Mouse (Mus musculus): ENCODE data around the gene Stx1b. TPM values are rescaled to one million over a fixed set of nuclear protein-coding genes. Genes with fewer than 3 reads are reported as not detected.

The Stx1b gene
- total and polyA plus RNA-seq, 3 experiments = 0.15 to 0.56 TPM; not detected in 1

- DNase-seq (ENCODE audit: low read depth, low spot score) = no peak
- Histone ChIP-seq H3K9ac (ENCODE audit: control insufficient read depth, low read depth, low read length, poor library complexity, severe bottlenecking) (peak overlapping the region; percentile 78), H3K4me3 (ENCODE audit: control insufficient read depth in 1 of 2, insufficient read depth in 1 of 2, low read depth in 2 of 2, low read length in 2 of 2) (peak overlapping the region; percentile 9 to 64), H3K4me1 (ENCODE audit: control insufficient read depth in 1 of 2, insufficient read depth in 2 of 2, low read length in 2 of 2) (peaks cover 8 to 38% of the 10 kb centered on the region in 2 experiments), H3K36me3 (ENCODE audit: control insufficient read depth in 1 of 2, insufficient read depth in 2 of 2, low read length in 2 of 2) (peaks cover 0 to 35% of the 10 kb centered on the region in 2 experiments; a peak in 2 of 4 replicates), H3K27me3 (ENCODE audit: control insufficient read depth in 1 of 2, insufficient read depth in 2 of 2, low read length in 2 of 2) (no peaks in the 10 kb centered on the region), H3K9me3 (replicated peaks; ENCODE audit: insufficient read depth, low read length) (no peaks in the 10 kb centered on the region), H3K79me2 (ENCODE audit: control insufficient read depth, insufficient read depth, low read length, poor library complexity) (peaks cover 24% of the 10 kb centered on the region), H3K27ac (ENCODE audit: control insufficient read depth, low read depth, low read length) (peak overlapping the region; percentile 91)
- TF ChIP-seq MAZ (IDR thresholded peaks at IDR 0.05; ENCODE audit: low read depth, low read length) (0 out of 2 replicates have a peak, but pooled peaks have one; percentile 50), POLR2A (IDR thresholded peaks at IDR 0.05; ENCODE audit: control insufficient read depth in 1 of 2, insufficient read depth in 1 of 2, low read depth in 1 of 2, low read length in 2 of 2, poor library complexity in 1 of 2) (no peak), CHD1 (IDR thresholded peaks at IDR 0.05; ENCODE audit: low read depth, low read length) (no peak), NELFE (IDR thresholded peaks at IDR 0.05; ENCODE audit: low read depth, low read length) (no peak), MXI1 (IDR thresholded peaks at IDR 0.05; ENCODE audit: low read depth, low read length) (no peak), TBP (IDR thresholded peaks at IDR 0.05; ENCODE audit: low read depth, low read length) (no peak), GATA1 (IDR thresholded peaks at IDR 0.05; ENCODE audit: low read depth, low read length) (no peak), MYC (IDR thresholded peaks at IDR 0.05; ENCODE audit: low read depth, low read length) (no peak), MEF2A (IDR thresholded peaks at IDR 0.05; ENCODE audit: extremely low read depth, insufficient replicate concordance, low read depth, low read length, poor library complexity, severe bottlenecking) (no peak)
Observed at GRCm38 (mm10) chr7:127767671-127768345, 56.5 kb downstream of the Stx1b start.

- Histone ChIP-seq H3K27ac (ENCODE audit: control insufficient read depth, low read depth, low read length) (peak overlapping the region; percentile 91), H3K79me2 (ENCODE audit: control insufficient read depth, insufficient read depth, low read length, poor library complexity) (peaks cover 24% of the 10 kb centered on the region), H3K4me1 (ENCODE audit: control insufficient read depth in 1 of 2, insufficient read depth in 2 of 2, low read length in 2 of 2) (peaks cover 8 to 36% of the 10 kb centered on the region in 2 experiments), H3K27me3 (ENCODE audit: control insufficient read depth in 1 of 2, insufficient read depth in 2 of 2, low read length in 2 of 2) (no peaks in the 10 kb centered on the region), H3K4me3 (ENCODE audit: control insufficient read depth in 1 of 2, insufficient read depth in 1 of 2, low read depth in 2 of 2, low read length in 2 of 2) (peak overlapping the region; percentile 9 to 64), H3K36me3 (ENCODE audit: control insufficient read depth in 1 of 2, insufficient read depth in 2 of 2, low read length in 2 of 2) (peaks cover 0 to 30% of the 10 kb centered on the region in 2 experiments; a peak in 2 of 4 replicates), H3K9me3 (replicated peaks; ENCODE audit: insufficient read depth, low read length) (no peaks in the 10 kb centered on the region), H3K9ac (ENCODE audit: control insufficient read depth, low read depth, low read length, poor library complexity, severe bottlenecking) (peak overlapping the region; percentile 78)
- peak; percentile 94 for DNase-seq (ENCODE audit: low read depth, low spot score)
- TF ChIP-seq RAD21 (IDR thresholded peaks at IDR 0.05; ENCODE audit: low read depth, low read length) (no peak), CHD1 (IDR thresholded peaks at IDR 0.05; ENCODE audit: low read depth, low read length) (no peak), BHLHE40 (IDR thresholded peaks at IDR 0.05; ENCODE audit: borderline replicate concordance, low read depth, low read length) (no peak), HCFC1 (IDR thresholded peaks at IDR 0.05; ENCODE audit: low read depth, low read length) (peak; percentile 75), TBP (IDR thresholded peaks at IDR 0.05; ENCODE audit: low read depth, low read length) (peak; percentile 92), NRF1 (IDR thresholded peaks at IDR 0.05; ENCODE audit: insufficient read depth, low read depth, low read length, poor library complexity, severe bottlenecking) (no peak), NELFE (IDR thresholded peaks at IDR 0.05; ENCODE audit: low read depth, low read length) (peak; percentile 73), MYC (IDR thresholded peaks at IDR 0.05; ENCODE audit: low read depth, low read length) (peak; percentile 100), CTCF (IDR thresholded peaks at IDR 0.05 in 2 of 3, conservative IDR thresholded peaks at IDR 0.05 in 1 of 3; ENCODE audit: control insufficient read depth in 1 of 3, insufficient read depth in 1 of 3, low read depth in 2 of 3, low read length in 3 of 3, poor library complexity in 1 of 3, severe bottlenecking in 1 of 3) (peak in 2 of 3 experiments; percentile 9; a peak in 1 of 6 replicates), ZMIZ1 (IDR thresholded peaks at IDR 0.05; ENCODE audit: low read depth, low read length) (peak; percentile 78; the same call in 1 of the 2 replicates), SMC3 (IDR thresholded peaks at IDR 0.05; ENCODE audit: low read depth, low read length) (no peak), E2F4 (IDR thresholded peaks at IDR 0.05; ENCODE audit: borderline replicate concordance, low read depth, low read length) (0 out of 2 replicates have a peak, but pooled peaks have one; percentile 44), POLR2AphosphoS2 (IDR thresholded peaks at IDR 0.05; ENCODE audit: low read length) (0 out of 2 replicates have a peak, but pooled peaks have one; percentile 44), MXI1 (IDR thresholded peaks at IDR 0.05; ENCODE audit: low read depth, low read length) (peak; percentile 98), ELF1 (IDR thresholded peaks at IDR 0.05; ENCODE audit: low read depth, low read length) (peak; percentile 47; the same call in 1 of the 2 replicates), MAX (IDR thresholded peaks at IDR 0.05; ENCODE audit: low read length) (peak; percentile 100), TCF12 (IDR thresholded peaks at IDR 0.05; ENCODE audit: low read depth, low read length) (peak; percentile 83), USF1 (IDR thresholded peaks at IDR 0.05; ENCODE audit: low read depth, low read length) (peak; percentile 98), TAL1 (IDR thresholded peaks at IDR 0.05; ENCODE audit: low read length) (peak; percentile 81), ETS1 (IDR thresholded peaks at IDR 0.05; ENCODE audit: low read depth, low read length) (peak; percentile 98), POLR2A (IDR thresholded peaks at IDR 0.05; ENCODE audit: control insufficient read depth in 1 of 2, insufficient read depth in 1 of 2, low read depth in 1 of 2, low read length in 2 of 2, poor library complexity in 1 of 2) (peak; percentile 54 to 98), MAZ (IDR thresholded peaks at IDR 0.05; ENCODE audit: low read depth, low read length) (no peak), ZNF384 (IDR thresholded peaks at IDR 0.05; ENCODE audit: low read depth, low read length) (no peak), CHD2 (IDR thresholded peaks at IDR 0.05; ENCODE audit: low read length) (no peak), GATA1 (IDR thresholded peaks at IDR 0.05; ENCODE audit: low read depth, low read length) (peak; percentile 84), MEF2A (IDR thresholded peaks at IDR 0.05; ENCODE audit: extremely low read depth, insufficient replicate concordance, low read depth, low read length, poor library complexity, severe bottlenecking) (no peak)
Observed at GRCm38 (mm10) chr7:127766851-127767609, 57.3 kb downstream of the Stx1b start.

Measured in MEL (cell line).